Mouse (Mus musculus): ENCODE measurements around the gene Tbc1d4.
"Not testable (repeated sequence)": the region's sequence is repeated elsewhere in the genome, so short reads cannot be mapped to it uniquely, and the experiment has no call there.

Tbc1d4 gene

GRCm38 (mm10) chr14:101595301-101596080 lies 13.5 kb downstream of the Tbc1d4 start:
- DNase-seq (ENCODE audit: low read depth in 1 of 2, low spot score in 2 of 2): no peak

- no peak for DNase-seq (ENCODE audit: low read depth in 1 of 2, low spot score in 2 of 2)
These were observed 15.0 kb downstream of the Tbc1d4 start for GRCm38 (mm10) chr14:101594001-101594400.

GRCm38 (mm10) chr14:101593340-101593739 lies 15.7 kb downstream of the Tbc1d4 start:
- no peak for DNase-seq (ENCODE audit: low read depth in 1 of 2, low spot score in 2 of 2)

GRCm38 (mm10) chr14:101591101-101591500 lies 17.9 kb downstream of the Tbc1d4 start:
- no peak for DNase-seq (ENCODE audit: low read depth in 1 of 2, low spot score in 2 of 2)

GRCm38 (mm10) chr14:101588209-101588991 lies 20.6 kb downstream of the Tbc1d4 start:
- not testable (repeated sequence) for DNase-seq (ENCODE audit: low read depth in 1 of 2, low spot score in 2 of 2)

GRCm38 (mm10) chr14:101587366-101588040 lies 21.5 kb downstream of the Tbc1d4 start:
- not testable (repeated sequence) for DNase-seq (ENCODE audit: low read depth in 1 of 2, low spot score in 2 of 2)

GRCm38 (mm10) chr14:101586096-101586495 lies 22.9 kb downstream of the Tbc1d4 start:
- DNase-seq (ENCODE audit: low read depth in 1 of 2, low spot score in 2 of 2): no peak

- no peak for DNase-seq (ENCODE audit: low read depth in 1 of 2, low spot score in 2 of 2)
These were observed 33.3 kb downstream of the Tbc1d4 start for GRCm38 (mm10) chr14:101575651-101576050.

- no peak for DNase-seq (ENCODE audit: low read depth in 1 of 2, low spot score in 2 of 2)
These were observed 34.5 kb downstream of the Tbc1d4 start for GRCm38 (mm10) chr14:101574536-101574935.

GRCm38 (mm10) chr14:101573107-101573614 lies 35.8 kb downstream of the Tbc1d4 start:
- DNase-seq (ENCODE audit: low read depth in 1 of 2, low spot score in 2 of 2): no peak

- no peak for DNase-seq (ENCODE audit: low read depth in 1 of 2, low spot score in 2 of 2)
These were observed 40.2 kb downstream of the Tbc1d4 start for GRCm38 (mm10) chr14:101568828-101569227.

- no peak for DNase-seq (ENCODE audit: low read depth in 1 of 2, low spot score in 2 of 2)
These were observed 42.3 kb downstream of the Tbc1d4 start for GRCm38 (mm10) chr14:101566717-101567116.

GRCm38 (mm10) chr14:101565661-101566060 lies 43.3 kb downstream of the Tbc1d4 start:
- DNase-seq (ENCODE audit: low read depth in 1 of 2, low spot score in 2 of 2): no peak

- no peak for DNase-seq (ENCODE audit: low read depth in 1 of 2, low spot score in 2 of 2)
These were observed 47.7 kb downstream of the Tbc1d4 start for GRCm38 (mm10) chr14:101561251-101561701.

- DNase-seq (ENCODE audit: low read depth in 1 of 2, low spot score in 2 of 2): no peak
These were observed 49.5 kb downstream of the Tbc1d4 start for GRCm38 (mm10) chr14:101559446-101559845.

- DNase-seq (ENCODE audit: low read depth in 1 of 2, low spot score in 2 of 2): no peak
These were observed 60.0 kb downstream of the Tbc1d4 start for GRCm38 (mm10) chr14:101548885-101549573.

- no peak for DNase-seq (ENCODE audit: low read depth in 1 of 2, low spot score in 2 of 2)
These were observed 67.1 kb downstream of the Tbc1d4 start for GRCm38 (mm10) chr14:101541863-101542262.

GRCm38 (mm10) chr14:101541141-101541540 lies 67.8 kb downstream of the Tbc1d4 start:
- no peak for DNase-seq (ENCODE audit: low read depth in 1 of 2, low spot score in 2 of 2)

GRCm38 (mm10) chr14:101540466-101540865 lies 68.5 kb downstream of the Tbc1d4 start:
- DNase-seq (ENCODE audit: low read depth in 1 of 2, low spot score in 2 of 2): no peak

GRCm38 (mm10) chr14:101537906-101538305 lies 71.1 kb downstream of the Tbc1d4 start:
- no peak for DNase-seq (ENCODE audit: low read depth in 1 of 2, low spot score in 2 of 2)

- no peak for DNase-seq (ENCODE audit: low read depth in 1 of 2, low spot score in 2 of 2)
These were observed 71.6 kb downstream of the Tbc1d4 start for GRCm38 (mm10) chr14:101537413-101537812.
